14 mouse cellular contexts compared by ENCODE assay signal in genomic region chr11:75558101-75558500, GRCm38 (mm10). TPM values are rescaled to one million over a fixed set of nuclear protein-coding genes. Genes with fewer than 3 reads are reported as not detected.
DNase-seq lines count a peak whose midpoint lies in the region; ATAC-seq and TF ChIP-seq lines count a peak whose summit lies in the region.
"Had no signal": no experiment of that assay in that cellular context is flagged by ENCODE, and none has a peak within 500 bp of the region (broad histone marks: within the 10 kb centered on the region; RNA-seq: fewer than 3 reads in every experiment).

No protein-coding gene starts in this region.

- H3K9me3 ChIP-seq in midbrain, postnatal 0 days (ENCODE audit: low read length) = no peaks in the 10 kb centered on the region
- no peaks in the 10 kb centered on the region for H3K9me3 ChIP-seq in midbrain, embryonic 15.5 days
- H3K9me3 ChIP-seq: embryonic facial prominence, embryonic 12.5 days; intestine, embryonic 15.5 days; lung, embryonic 15.5 days had no signal

- no peak overlapping the region for H3K27ac ChIP-seq in gastrocnemius, adult 2 months
- H3K27ac ChIP-seq in midbrain, postnatal 0 days (ENCODE audit: low read depth, low read length) = no peak overlapping the region
- H3K27ac ChIP-seq in midbrain, embryonic 15.5 days = no peak overlapping the region
- H3K27ac ChIP-seq: embryonic facial prominence, embryonic 12.5 days; intestine, embryonic 15.5 days; lung, embryonic 15.5 days had no signal

- no peak for ATAC-seq in midbrain, postnatal 0 days (ENCODE audit: low FRiP score)
- no peak for ATAC-seq in midbrain, embryonic 15.5 days (replicated peaks)
- ATAC-seq: intestine, embryonic 15.5 days; midbrain, embryonic 16.5 days; Patski had no signal

- no peak overlapping the region for H3K9ac ChIP-seq in midbrain, postnatal 0 days (replicated peaks; ENCODE audit: low read length, poor library complexity, severe bottlenecking)
- H3K9ac ChIP-seq in midbrain, embryonic 15.5 days = no peak overlapping the region
- H3K9ac ChIP-seq: embryonic facial prominence, embryonic 12.5 days; intestine, embryonic 15.5 days; lung, embryonic 15.5 days had no signal

- H3K4me2 ChIP-seq in midbrain, postnatal 0 days (ENCODE audit: low read depth, low read length, poor library complexity, severe bottlenecking) = no peak overlapping the region
- no peak overlapping the region for H3K4me2 ChIP-seq in midbrain, embryonic 15.5 days
- H3K4me2 ChIP-seq: embryonic facial prominence, embryonic 12.5 days; heart, embryonic 11.5 days; intestine, embryonic 15.5 days; lung, embryonic 15.5 days had no signal

- H3K4me1 ChIP-seq in midbrain, postnatal 0 days (ENCODE audit: insufficient read depth, low read length) = no peaks in the 10 kb centered on the region
- H3K4me1 ChIP-seq in midbrain, embryonic 15.5 days = no peaks in the 10 kb centered on the region
- H3K4me1 ChIP-seq: lung, embryonic 15.5 days had no signal

- H3K27me3 ChIP-seq in midbrain, postnatal 0 days (ENCODE audit: insufficient read depth, low read length) = no peaks in the 10 kb centered on the region
- H3K27me3 ChIP-seq in midbrain, embryonic 15.5 days (replicated peaks) = no peaks in the 10 kb centered on the region
- H3K27me3 ChIP-seq: embryonic facial prominence, embryonic 12.5 days; intestine, embryonic 15.5 days; lung, embryonic 15.5 days; Patski had no signal

- peaks cover 32% of the 10 kb centered on the region for H3K36me3 ChIP-seq in midbrain, postnatal 0 days (ENCODE audit: insufficient read depth, low read length)
- H3K36me3 ChIP-seq in midbrain, embryonic 15.5 days (replicated peaks) = peaks cover 16% of the 10 kb centered on the region; the same call in 1 of the 2 replicates
- H3K36me3 ChIP-seq: embryonic facial prominence, embryonic 12.5 days; intestine, embryonic 15.5 days; lung, embryonic 15.5 days had no signal

- intact Hi-C loops in gastrocnemius, adult 2 months (cut with DNase I) = no loop called here

- no peak overlapping the region for H3K4me3 ChIP-seq in gastrocnemius, adult 2 months
- no peak overlapping the region for H3K4me3 ChIP-seq in midbrain, postnatal 0 days (ENCODE audit: low read depth, low read length)
- no peak overlapping the region for H3K4me3 ChIP-seq in midbrain, embryonic 15.5 days
- H3K4me3 ChIP-seq: embryonic facial prominence, embryonic 12.5 days; intestine, embryonic 15.5 days; lung, embryonic 15.5 days had no signal

- WGBS in midbrain, postnatal 0 days = 90% methylated on average over 1 of the region's 1 CpGs
- 81% methylated on average over 1 of the region's 1 CpGs for WGBS in midbrain, embryonic 15.5 days

- peak; percentile 31 for TF ChIP-seq CTCF in gastrocnemius, adult 2 months (IDR thresholded peaks at IDR 0.05)
- TF ChIP-seq CTCF in midbrain, postnatal 0 days (IDR thresholded peaks at IDR 0.05) = peak; percentile 52

- DNase-seq in gastrocnemius, adult 2 months = no peak
- DNase-seq in gastrocnemius, postnatal 4 days (ENCODE audit: low spot score in 2 of 2) = no peak
- no peak for DNase-seq in midbrain, postnatal 0 days (ENCODE audit: low spot score)
- DNase-seq in T-cell, adult 2 months (ENCODE audit: low spot score) = peak; percentile 49
- peak; percentile 70 for DNase-seq in thymus, postnatal 14 days
- no peak for DNase-seq in urinary bladder, postnatal 14 days (ENCODE audit: low spot score)
- no peak for DNase-seq in adrenal gland, adult (ENCODE audit: inconsistent age in 2 of 2, low spot score in 1 of 2)

RNA-seq across cellular contexts. Expression of gene Slc43a2, which starts 26.6 kb away (rescaled TPM):
- 10 to 100 TPM; 19.0 to 41.6 TPM for total RNA-seq in gastrocnemius, adult 2 months (2021)
- total RNA-seq in gastrocnemius, postnatal 4 days (2021) = 10 to 100 TPM; 22.2 to 25.0 TPM
- 34.3 and 34.5 TPM in 2 replicates for total RNA-seq in midbrain, postnatal 0 days (2014; rRNA removed)
- polyA plus RNA-seq in midbrain, postnatal 0 days (2015; fragmentation: Nextera tagmentation; extraction: Ambion mirVana) = 17.0 and 20.4 TPM in 2 replicates
- polyA plus RNA-seq in midbrain, embryonic 15.5 days (2015; fragmentation: Nextera tagmentation; extraction: Ambion mirVana) = 17.7 and 20.2 TPM in 2 replicates

RNA-seq across cellular contexts. Expression of gene Pitpna, which starts 29.8 kb away (rescaled TPM):
- 100 to 1,000 TPM; 151 to 206 TPM for total RNA-seq in gastrocnemius, adult 2 months (2021)
- 100 to 1,000 TPM; 106 to 117 TPM for total RNA-seq in gastrocnemius, postnatal 4 days (2021)
- total RNA-seq in midbrain, postnatal 0 days (2014; rRNA removed) = 105 and 108 TPM in 2 replicates
- polyA plus RNA-seq in midbrain, postnatal 0 days (2015; fragmentation: Nextera tagmentation; extraction: Ambion mirVana) = 91.7 and 106 TPM in 2 replicates
- 103 and 116 TPM in 2 replicates for polyA plus RNA-seq in midbrain, embryonic 15.5 days (2015; fragmentation: Nextera tagmentation; extraction: Ambion mirVana)

RNA-seq across cellular contexts. Expression of gene Scarf1, which starts 44.8 kb away (rescaled TPM):
- total RNA-seq in gastrocnemius, adult 2 months (2021) = 1 to 10 TPM; 2.4 to 5.7 TPM
- total RNA-seq in gastrocnemius, postnatal 4 days (2021) = 1 to 10 TPM; 7.5 to 9.0 TPM
- 3.6 and 3.8 TPM in 2 replicates for total RNA-seq in midbrain, postnatal 0 days (2014; rRNA removed)
- polyA plus RNA-seq in midbrain, postnatal 0 days (2015; fragmentation: Nextera tagmentation; extraction: Ambion mirVana) = 3.0 and 3.5 TPM in 2 replicates
- 4.6 and 5.2 TPM in 2 replicates for polyA plus RNA-seq in midbrain, embryonic 15.5 days (2015; fragmentation: Nextera tagmentation; extraction: Ambion mirVana)

RNA-seq across cellular contexts. Expression of gene Rilp, which starts 48.2 kb away (rescaled TPM):
- 10 to 100 TPM; 33.4 to 41.9 TPM for total RNA-seq in gastrocnemius, adult 2 months (2021)
- total RNA-seq in gastrocnemius, postnatal 4 days (2021) = 10 to 100 TPM; 16.4 to 24.5 TPM
- 5.7 and 7.0 TPM in 2 replicates for total RNA-seq in midbrain, postnatal 0 days (2014; rRNA removed)
- polyA plus RNA-seq in midbrain, postnatal 0 days (2015; fragmentation: Nextera tagmentation; extraction: Ambion mirVana) = 6.9 and 7.5 TPM in 2 replicates
- polyA plus RNA-seq in midbrain, embryonic 15.5 days (2015; fragmentation: Nextera tagmentation; extraction: Ambion mirVana) = 1.9 and 2.0 TPM in 2 replicates

Comparison
In these comparisons a context has a peak if more than half of its experiments do, and no peak if none do; other contexts are left out.
1. DNase-seq: peak in T-cell, adult 2 months (single experiment) and thymus, postnatal 14 days (single experiment); none in gastrocnemius, adult 2 months (single experiment), gastrocnemius, postnatal 4 days (0 of 2), midbrain, postnatal 0 days (single experiment), urinary bladder, postnatal 14 days (single experiment) and adrenal gland, adult (0 of 2).